26 mouse cellular contexts compared by ENCODE assay signal in the genomic region with DNA sequence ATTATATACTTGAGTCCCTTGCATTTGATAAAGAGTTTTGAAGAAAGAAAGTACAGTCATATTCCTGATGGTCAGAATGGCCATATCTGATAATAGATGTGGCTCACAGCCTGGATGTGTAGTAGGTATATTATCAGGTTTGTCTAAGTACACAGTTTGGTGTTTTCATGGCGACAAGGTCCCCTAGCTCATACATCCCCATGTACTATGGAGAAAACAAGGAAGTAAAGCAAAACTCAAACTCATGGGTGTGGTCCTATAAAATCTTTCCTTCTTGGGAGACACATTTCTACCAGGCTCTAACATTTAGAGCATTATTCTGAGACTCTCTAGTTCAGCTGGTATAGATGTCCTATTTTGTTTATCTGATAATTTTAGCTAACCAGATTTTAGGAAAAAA.
"Had no signal": no experiment of that assay in that cellular context is flagged by ENCODE, and none has a peak within 500 bp of the region (broad histone marks: within the 10 kb centered on the region; RNA-seq: fewer than 3 reads in every experiment).

No protein-coding gene starts in this region.

- H3K27ac ChIP-seq: heart, embryonic 10.5 days; hindbrain, embryonic 10.5 days; hindbrain, embryonic 12.5 days; hindbrain, embryonic 14.5 days; intestine, embryonic 15.5 days; kidney, embryonic 15.5 days; kidney, postnatal 0 days; left cerebral cortex, adult 2 months; limb, embryonic 10.5 days; limb, embryonic 12.5 days had no signal

- H3K36me3 ChIP-seq: heart, embryonic 10.5 days; heart, embryonic 12.5 days; hindbrain, embryonic 10.5 days; hindbrain, embryonic 12.5 days; intestine, embryonic 15.5 days; kidney, embryonic 15.5 days; limb, embryonic 10.5 days; limb, embryonic 12.5 days had no signal

- H3K4me3 ChIP-seq: heart, embryonic 10.5 days; heart, embryonic 12.5 days; hindbrain, embryonic 10.5 days; hindbrain, embryonic 12.5 days; intestine, embryonic 15.5 days; kidney, embryonic 15.5 days; layer of hippocampus, adult 2 months; left cerebral cortex, adult 2 months; limb, embryonic 10.5 days; limb, embryonic 12.5 days had no signal

- H3K4me2 ChIP-seq: heart, embryonic 12.5 days; hindbrain, embryonic 12.5 days; hindbrain, embryonic 14.5 days; intestine, embryonic 15.5 days; kidney, embryonic 15.5 days; limb, embryonic 12.5 days; liver, embryonic 11.5 days had no signal

- H3K9me3 ChIP-seq: heart, embryonic 10.5 days; heart, embryonic 12.5 days; hindbrain, embryonic 10.5 days; hindbrain, embryonic 12.5 days; intestine, embryonic 15.5 days; kidney, embryonic 15.5 days; limb, embryonic 10.5 days; limb, embryonic 12.5 days had no signal

- H3K9ac ChIP-seq: heart, embryonic 12.5 days; hindbrain, embryonic 12.5 days; hindbrain, embryonic 14.5 days; intestine, embryonic 15.5 days; kidney, embryonic 15.5 days; limb, embryonic 12.5 days had no signal

- H3K27me3 ChIP-seq: heart, embryonic 12.5 days; hindbrain, embryonic 12.5 days; intestine, embryonic 15.5 days; kidney, embryonic 15.5 days; limb, embryonic 12.5 days had no signal

- ATAC-seq: hindbrain, embryonic 16.5 days; inflammation-experienced regulatory T-cells, adult 6 months; intestine, embryonic 15.5 days had no signal

- H3K4me1 ChIP-seq: heart, embryonic 10.5 days; hindbrain, embryonic 12.5 days; limb, embryonic 12.5 days had no signal

- DNase-seq: gastrocnemius, postnatal 14 days; gastrocnemius, postnatal 36 days; heart, adult 18-20 months; heart, postnatal 10 days; heart, postnatal 4 days; kidney, adult 11 months; kidney, adult 2 months; kidney, adult 9 months; kidney, postnatal 14 days; kidney, postnatal 4 days; liver had no signal
